Mouse (Mus musculus) cerebral cortex, adult 2 months (tissue): Measurements from ENCODE around the gene Poln.

ENCODE experiments used
- WGBS: fragments of 180-500 bp; shearing (Covaris S2); methylation state at CpG from one replicate; pipeline ENCODE4 v1.1.7; 2018; 5-methylcytosine and 5-hydroxymethylcytosine counted together

The Poln gene

GRCm38 (mm10) chr5:34168950-34169891 is at the start of gene Poln, which contains the start of gene Haus3:
TSS of gene Poln (minus strand) at chr5:34169448.
TSS of gene Haus3 (minus strand) at chr5:34169527.
- WGBS, result under 1% methylated on average over 57 of the region's 57 CpGs

- 85% methylated on average over 5 of the region's 5 CpGs for WGBS
Measured at GRCm38 (mm10) chr5:34218672-34219071, 49.4 kb upstream of the Poln start.

- 47% methylated on average over 9 of the region's 9 CpGs for WGBS
Measured at GRCm38 (mm10) chr5:34217756-34218155, 48.5 kb upstream of the Poln start.

DNA sequence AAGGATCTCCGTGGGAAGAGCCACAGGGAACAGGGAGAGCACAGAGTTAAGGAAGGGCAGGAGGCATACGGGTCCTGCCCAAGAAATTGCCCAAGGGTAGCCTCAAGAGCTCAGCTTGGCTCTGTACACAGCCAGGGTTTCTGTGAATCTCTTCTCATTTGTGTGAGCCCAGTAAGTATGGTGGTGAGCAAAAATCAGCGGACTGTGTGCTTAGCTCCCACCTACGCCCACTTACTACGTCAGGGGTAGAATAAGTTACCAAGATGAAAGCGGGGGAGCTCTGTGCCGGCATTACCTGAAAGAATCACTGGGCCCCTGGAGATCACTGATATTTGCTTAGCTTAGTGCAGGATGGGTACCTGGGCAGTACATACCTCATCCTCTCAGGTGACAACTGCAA is 46.8 kb upstream of the Poln start:
- WGBS, result 66% methylated on average over 7 of the region's 7 CpGs

DNA sequence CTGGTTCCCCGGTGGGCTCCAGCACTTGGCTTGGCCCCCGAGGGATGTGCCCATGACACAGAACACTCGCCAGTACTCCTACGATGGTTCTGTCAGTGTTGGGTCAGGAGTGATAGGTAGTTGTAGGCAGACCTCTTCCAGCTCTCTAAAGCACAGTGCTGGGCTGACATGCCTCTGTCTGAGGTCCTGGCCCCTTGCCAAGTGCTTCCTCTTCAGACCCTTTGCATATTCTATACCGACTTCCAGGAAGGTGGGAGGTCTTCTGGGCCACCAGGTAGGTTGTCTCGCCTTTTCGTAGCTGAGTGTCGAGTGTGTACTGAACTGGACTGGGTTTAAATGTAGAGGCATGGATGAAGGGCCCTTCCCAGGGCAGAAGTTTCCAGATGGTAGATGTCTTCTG is 44.4 kb upstream of the Poln start:
- WGBS, result 79% methylated on average over 8 of the region's 8 CpGs

GRCm38 (mm10) chr5:34210279-34210678 is 41.0 kb upstream of the Poln start:
- 0% methylated on average over 1 of the region's 1 CpGs for WGBS

GRCm38 (mm10) chr5:34207503-34207902 is 38.3 kb upstream of the Poln start:
- 54% methylated on average over 3 of the region's 3 CpGs for WGBS

DNA sequence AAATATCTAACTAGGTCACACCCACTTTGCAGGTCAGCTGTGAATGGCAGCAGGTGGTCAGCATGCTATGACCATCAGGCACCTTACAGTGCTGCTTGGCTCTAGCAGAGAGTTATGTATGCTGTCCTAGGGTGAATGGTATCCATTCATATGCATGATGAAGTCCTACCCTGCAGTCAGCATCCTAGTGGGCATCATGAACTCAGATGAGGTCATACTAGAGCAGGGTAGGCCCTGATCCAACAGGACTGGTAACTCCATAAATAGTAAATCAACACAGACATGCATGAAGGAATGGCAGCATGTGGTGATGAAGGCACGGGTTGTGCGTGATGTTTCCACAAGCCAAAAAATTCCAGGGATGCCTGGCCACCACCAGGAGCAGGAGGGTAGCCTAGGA is 36.5 kb upstream of the Poln start:
- WGBS, result 53% methylated on average over 2 of the region's 2 CpGs

GRCm38 (mm10) chr5:34204911-34205310 is 35.7 kb upstream of the Poln start:
- WGBS, result 83% methylated on average over 2 of the region's 2 CpGs

DNA sequence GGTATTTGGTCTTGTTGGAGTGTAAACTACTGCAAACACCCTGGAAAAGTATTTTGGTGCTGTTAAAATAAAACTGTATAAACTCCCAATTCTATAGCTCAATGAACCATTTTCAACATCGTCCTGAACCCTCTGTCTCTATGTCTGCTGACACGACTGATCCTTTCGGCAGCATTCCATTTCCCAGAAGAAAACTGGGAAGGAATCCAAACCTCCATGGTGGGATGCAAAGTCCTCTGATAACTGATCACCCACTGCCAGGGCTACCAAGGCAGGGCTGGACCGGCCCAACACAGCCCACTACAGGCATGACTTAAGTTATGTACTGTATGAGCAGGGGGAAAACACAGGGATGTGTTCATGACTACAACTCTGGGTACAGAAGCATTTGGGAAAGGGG is 32.8 kb upstream of the Poln start:
- 70% methylated on average over 4 of the region's 4 CpGs for WGBS

DNA sequence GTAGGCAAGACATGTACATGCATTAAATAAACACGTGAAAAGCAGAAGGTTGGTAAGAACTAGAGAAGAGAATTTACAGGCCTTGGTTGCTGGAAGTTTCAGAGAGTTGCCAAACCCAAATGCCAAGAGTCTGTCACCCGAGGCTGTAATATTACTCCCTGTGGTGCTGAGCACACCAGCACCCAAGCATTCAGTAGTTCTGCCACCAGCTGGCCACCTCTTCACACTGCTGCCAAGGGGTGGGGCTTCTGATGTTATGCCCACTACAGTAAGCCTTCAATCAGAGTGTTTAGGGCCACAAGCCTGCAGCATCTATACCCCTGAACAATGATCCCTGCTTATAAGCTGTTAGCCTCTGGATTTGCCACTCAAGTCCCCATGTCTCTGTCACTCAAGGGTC is 32.1 kb upstream of the Poln start:
- 42% methylated on average over 2 of the region's 2 CpGs for WGBS

DNA sequence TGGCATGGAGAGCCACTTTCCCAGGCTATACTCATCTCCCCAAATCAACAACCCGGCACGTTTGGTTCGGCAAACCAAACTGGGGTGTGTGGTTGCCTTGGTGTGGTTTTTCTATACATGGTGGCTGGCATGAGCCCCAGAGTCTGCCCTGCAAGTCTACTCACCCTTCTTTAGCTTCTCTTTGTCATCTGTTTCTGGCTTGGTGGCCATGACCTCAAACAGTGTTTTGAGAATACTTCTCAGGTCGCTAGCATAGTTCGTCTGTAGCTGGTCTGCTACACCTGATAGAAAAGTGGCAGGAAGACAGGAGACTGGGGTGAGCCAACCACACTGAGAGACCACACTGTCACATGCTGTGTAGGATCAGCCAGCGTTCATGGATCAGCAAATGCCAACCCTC is 29.4 kb upstream of the Poln start:
- 82% methylated on average over 6 of the region's 6 CpGs for WGBS

GRCm38 (mm10) chr5:34197243-34197642 is 28.0 kb upstream of the Poln start:
- 46% methylated on average over 4 of the region's 4 CpGs for WGBS

DNA sequence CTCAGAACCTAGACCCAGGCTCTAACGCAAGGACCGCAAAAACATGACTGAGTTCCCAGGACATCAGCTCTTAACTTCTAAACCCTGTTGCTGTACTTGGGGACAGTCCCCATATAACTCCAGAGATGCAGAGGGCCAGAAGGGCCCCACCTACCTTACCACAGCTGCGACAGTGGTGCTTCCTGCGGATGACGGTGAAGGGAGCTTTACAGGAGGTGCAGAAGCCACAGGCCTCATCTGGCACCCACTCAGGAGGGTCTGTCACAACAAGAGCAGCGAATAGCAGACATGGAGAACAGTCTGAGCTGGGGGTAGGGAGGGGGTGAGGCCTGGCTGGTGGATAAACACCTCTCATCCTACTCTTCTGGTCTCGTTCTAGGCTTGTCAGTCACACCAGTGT is 27.2 kb upstream of the Poln start:
- WGBS, result 80% methylated on average over 7 of the region's 7 CpGs

- 91% methylated on average over 12 of the region's 12 CpGs for WGBS
Measured at GRCm38 (mm10) chr5:34195786-34196185, 26.5 kb upstream of the Poln start.

- WGBS, result 50% methylated on average over 6 of the region's 6 CpGs
Measured at GRCm38 (mm10) chr5:34194975-34195662, 25.9 kb upstream of the Poln start.

GRCm38 (mm10) chr5:34194426-34194825 is 25.2 kb upstream of the Poln start:
- 22% methylated on average over 1 of the region's 1 CpGs for WGBS

- 69% methylated on average over 4 of the region's 4 CpGs for WGBS
Measured at GRCm38 (mm10) chr5:34191843-34192242, 22.6 kb upstream of the Poln start.

GRCm38 (mm10) chr5:34191021-34191420 is 21.8 kb upstream of the Poln start:
- WGBS, result 61% methylated on average over 4 of the region's 4 CpGs

GRCm38 (mm10) chr5:34189521-34189920 is 20.3 kb upstream of the Poln start:
- 44% methylated on average over 1 of the region's 1 CpGs for WGBS

GRCm38 (mm10) chr5:34188856-34189255 is 19.6 kb upstream of the Poln start:
- 60% methylated on average over 2 of the region's 2 CpGs for WGBS

DNA sequence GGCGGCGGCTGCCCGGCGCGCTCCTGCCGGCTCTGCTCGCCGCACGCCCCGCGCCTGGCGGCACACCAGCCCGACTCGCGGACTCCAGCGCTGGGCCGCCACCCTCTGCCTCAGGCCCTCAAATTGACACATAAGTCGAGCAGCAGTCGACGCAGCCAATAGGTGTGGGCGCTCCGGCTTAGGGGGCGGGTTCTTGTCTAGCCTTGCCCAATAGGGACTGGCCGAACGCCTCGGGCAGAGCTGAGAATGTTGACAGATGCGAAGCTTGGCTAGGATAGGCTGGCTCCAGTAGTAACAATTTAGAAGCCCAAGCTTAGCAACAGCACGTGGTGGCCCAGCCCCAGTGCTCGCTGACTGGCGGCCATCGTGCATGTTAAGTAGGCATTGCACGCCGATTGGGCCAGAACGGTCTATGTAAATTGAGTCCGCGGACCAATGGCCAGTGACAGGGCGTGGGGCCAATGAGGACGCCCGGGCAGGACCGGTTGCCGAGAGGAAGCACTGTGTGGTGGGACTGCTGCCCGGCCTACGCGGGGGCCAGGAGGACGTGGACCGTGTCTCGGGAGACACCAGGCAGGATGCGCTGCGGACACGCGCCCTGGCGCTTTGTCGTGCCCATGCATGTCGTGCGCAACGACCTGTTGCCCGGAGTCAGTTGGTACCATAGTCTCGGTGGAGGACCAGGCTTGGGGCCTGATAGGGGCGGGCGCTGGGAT is 18.5 kb upstream of the Poln start, which contains the start of gene Mxd4:
TSS of gene Mxd4 (minus strand) at position 120 of the 716 bp plus-strand sequence.
- WGBS, result under 1% methylated on average over 60 of the region's 60 CpGs
